Mouse (Mus musculus) limb, embryonic 10.5 days (tissue): ENCODE measurements at regions not wholly inside any gene's neighbourhood (a gene's known extent, or its start where the extent isn't known, plus 50 kb on each side); places are given as distances from the start of the nearest gene placed in this dataset.

ENCODE experiments used
- DNase-seq: peaks from one replicate; pipeline ENCODE4 v3.0.0-alpha.2; 2017; ENCODE audit warnings: low spot score
- H3K27ac ChIP-seq: fragments of 300-500 bp; sonication (generic); 2 replicates; pipeline ENCODE4 v1.5.1; 2016; ENCODE audit warnings: mild to moderate bottlenecking
- H3K27me3 ChIP-seq: fragments of 300-500 bp; sonication (generic); 2 replicates; pipeline ENCODE4 v1.6.1; 2016; ENCODE audit warnings: low read depth, mild to moderate bottlenecking; ENCODE audit not compliant: poor library complexity, severe bottlenecking
- H3K36me3 ChIP-seq: fragments of 300-500 bp; sonication (generic); 2 replicates; pipeline ENCODE4 v1.6.1; 2016; ENCODE audit warnings: mild to moderate bottlenecking, moderate library complexity
- H3K4me1 ChIP-seq: fragments of 300-500 bp; sonication (generic); 2 replicates; pipeline ENCODE4 v1.6.1; 2016
- H3K4me3 ChIP-seq: fragments of 300-500 bp; sonication (generic); 2 replicates; pipeline ENCODE4 v1.5.1; 2016; ENCODE audit warnings: mild to moderate bottlenecking, moderate library complexity
- H3K9me3 ChIP-seq: fragments of 300-500 bp; sonication (generic); replicated peaks from 2 replicates; pipeline ENCODE4 v1.6.1; 2016; ENCODE audit warnings: mild to moderate bottlenecking
- WGBS: fragments of 180-500 bp; shearing (Covaris S2); methylation state at CpG from one replicate; pipeline ENCODE4 v1.1.7; 2016; 5-methylcytosine and 5-hydroxymethylcytosine counted together

DNA sequence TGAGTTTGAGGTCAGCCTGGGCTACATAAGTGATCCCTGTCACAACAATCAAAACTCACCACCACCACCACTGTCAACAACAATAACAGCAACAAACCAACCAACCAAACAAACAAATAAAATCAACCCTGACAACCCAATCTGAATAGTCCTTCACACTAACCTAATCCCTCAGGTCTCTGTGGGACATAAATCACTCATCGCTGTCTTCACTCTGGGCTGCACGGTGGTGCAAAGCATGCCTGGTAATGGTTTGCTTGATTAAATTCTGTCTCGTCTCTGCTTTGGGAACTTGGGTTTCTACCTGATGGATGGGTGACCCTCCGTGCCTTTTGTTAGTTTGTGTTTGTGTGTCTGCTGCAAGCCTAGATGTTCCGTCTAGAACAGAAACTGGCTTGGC lies 100.6 kb downstream of the Slc17a6 start:
- Histone ChIP-seq H3K4me1 (peaks cover 9% of the 10 kb centered on the region), H3K9me3 (no peaks in the 10 kb centered on the region), H3K27ac (no peak overlapping the region), H3K36me3 (no peaks in the 10 kb centered on the region), H3K27me3 (no peaks in the 10 kb centered on the region), H3K4me3 (no peak overlapping the region)
- peak; percentile 32 for DNase-seq
- WGBS = 39% methylated on average over 5 of the region's 5 CpGs

DNA sequence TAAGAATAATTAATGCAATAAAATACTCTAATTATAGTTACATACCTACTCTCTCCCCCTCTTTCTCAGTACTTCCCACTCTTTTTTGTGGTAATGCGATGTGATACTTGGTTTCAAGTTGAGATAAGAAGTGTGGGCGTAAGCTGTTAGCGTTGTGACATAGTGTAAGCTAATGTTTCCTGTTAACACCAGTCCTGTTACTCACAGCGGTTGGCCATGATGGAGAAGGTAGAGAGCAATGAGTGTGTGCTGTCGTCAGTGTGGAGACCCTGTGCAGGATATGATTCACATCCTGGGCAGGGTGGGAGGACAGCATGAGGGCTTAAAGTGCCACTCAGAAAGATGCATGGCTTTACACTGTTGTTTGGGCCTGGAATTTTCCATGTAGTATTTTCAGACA lies 102.1 kb downstream of the Slc17a6 start:
- H3K27me3 ChIP-seq = no peaks in the 10 kb centered on the region
- no peak overlapping the region for H3K4me3 ChIP-seq
- WGBS = 83% methylated on average over 5 of the region's 5 CpGs
- H3K27ac ChIP-seq = no peak overlapping the region
- H3K4me1 ChIP-seq = peaks cover 9% of the 10 kb centered on the region
- no peaks in the 10 kb centered on the region for H3K36me3 ChIP-seq
- no peak for DNase-seq
- H3K9me3 ChIP-seq = no peaks in the 10 kb centered on the region

DNA sequence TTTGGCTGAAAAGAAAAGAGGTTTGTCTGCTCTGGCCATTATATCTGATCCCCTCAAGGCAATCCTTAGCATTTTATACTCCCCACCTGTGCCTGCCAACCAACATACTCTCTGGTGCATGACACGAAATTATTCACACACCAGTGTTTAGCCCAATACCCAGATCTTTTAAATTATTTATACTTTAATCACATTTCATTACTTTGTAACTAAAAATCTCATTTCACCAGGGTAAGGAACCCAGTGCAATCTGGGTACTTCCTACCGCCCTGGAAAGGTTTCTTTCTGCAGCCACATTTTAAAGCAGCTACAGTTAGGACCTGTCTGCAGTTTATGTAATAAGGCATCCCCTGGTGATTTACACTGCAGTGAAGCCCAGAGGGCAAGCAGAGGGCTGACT lies 114.5 kb downstream of the Slc17a6 start:
- H3K4me3 ChIP-seq = no peak overlapping the region
- no peak for DNase-seq
- no peaks in the 10 kb centered on the region for H3K36me3 ChIP-seq
- 0 out of 2 replicates have a peak, but pooled peaks cover 3% of the 10 kb centered on the region for H3K4me1 ChIP-seq
- no peaks in the 10 kb centered on the region for H3K9me3 ChIP-seq
- 63% methylated on average over 2 of the region's 2 CpGs for WGBS
- no peaks in the 10 kb centered on the region for H3K27me3 ChIP-seq
- no peak overlapping the region for H3K27ac ChIP-seq

DNA sequence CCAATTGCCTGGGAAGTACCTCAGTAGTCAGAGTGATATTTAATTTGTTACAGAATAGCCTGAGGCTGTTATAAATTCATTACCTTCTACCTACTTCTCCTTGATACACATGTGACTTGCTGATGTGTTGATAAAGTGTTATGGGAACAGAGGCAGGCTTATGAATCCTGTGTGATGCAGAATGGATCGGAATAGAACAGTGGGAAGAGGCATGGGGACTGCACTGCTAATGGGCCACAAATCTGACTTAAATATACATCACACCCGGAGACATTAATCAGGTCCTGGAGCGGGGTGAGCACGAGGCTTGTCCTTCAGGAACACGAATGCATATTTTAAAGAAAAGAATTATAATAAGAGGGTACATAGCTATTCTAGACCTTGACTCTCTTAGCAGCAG lies 117.8 kb downstream of the Slc17a6 start:
- Histone ChIP-seq H3K27me3 (no peaks in the 10 kb centered on the region), H3K4me3 (no peak overlapping the region), H3K27ac (no peak overlapping the region), H3K9me3 (no peaks in the 10 kb centered on the region), H3K36me3 (no peaks in the 10 kb centered on the region), H3K4me1 (0 out of 2 replicates have a peak, but pooled peaks cover 3% of the 10 kb centered on the region)
- DNase-seq = no peak
- 82% methylated on average over 5 of the region's 5 CpGs for WGBS

DNA sequence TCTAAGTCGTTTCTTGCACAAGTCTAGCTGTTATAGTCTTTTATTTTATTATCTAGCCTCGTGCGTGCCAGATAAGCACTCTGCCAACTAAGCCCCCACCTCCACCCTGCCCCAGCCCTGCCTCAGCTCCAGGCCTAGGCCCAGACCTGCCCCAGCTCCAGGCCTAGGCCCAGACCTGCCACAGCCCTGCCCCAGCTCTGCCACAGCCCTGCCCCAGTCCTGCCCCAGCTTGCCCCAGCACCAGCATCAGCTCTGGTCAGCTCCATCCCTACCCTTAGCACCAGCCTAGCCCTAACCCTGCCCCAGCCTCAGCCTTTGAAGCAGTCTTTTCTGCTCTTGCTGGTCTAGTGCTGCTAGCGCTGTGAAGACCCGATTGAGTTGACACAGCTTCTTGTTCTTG lies 119.1 kb downstream of the Slc17a6 start:
- Histone ChIP-seq H3K9me3 (no peaks in the 10 kb centered on the region), H3K27ac (no peak overlapping the region), H3K36me3 (no peaks in the 10 kb centered on the region), H3K4me1 (0 out of 2 replicates have a peak, but pooled peaks cover 3% of the 10 kb centered on the region), H3K4me3 (no peak overlapping the region), H3K27me3 (no peaks in the 10 kb centered on the region)
- WGBS = 82% methylated on average over 5 of the region's 5 CpGs
- no peak for DNase-seq

DNA sequence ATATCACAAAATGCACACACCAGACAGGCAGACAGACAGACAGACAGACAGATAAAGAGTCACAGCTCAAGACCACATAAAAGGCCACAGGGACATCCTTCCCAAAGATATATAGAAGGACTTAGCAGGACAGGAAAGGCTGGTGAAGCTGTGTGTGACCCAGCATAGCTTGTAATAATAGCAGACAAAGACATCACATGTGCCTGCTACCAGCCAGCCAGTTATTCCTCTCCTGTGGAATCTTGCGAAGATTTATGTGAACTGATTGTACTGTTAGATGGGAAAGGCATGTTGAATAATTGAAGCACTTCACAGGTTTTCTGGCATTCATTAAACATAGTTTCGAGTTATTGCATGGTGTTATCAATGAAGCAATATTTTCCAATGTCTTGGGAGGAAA lies 119.1 kb upstream of the Gas2 start:
- no peak overlapping the region for H3K27ac ChIP-seq
- no peaks in the 10 kb centered on the region for H3K4me1 ChIP-seq
- H3K27me3 ChIP-seq = no peaks in the 10 kb centered on the region
- no peaks in the 10 kb centered on the region for H3K36me3 ChIP-seq
- no peak for DNase-seq
- no peaks in the 10 kb centered on the region for H3K9me3 ChIP-seq
- H3K4me3 ChIP-seq = no peak overlapping the region
- WGBS = 88% methylated on average over 2 of the region's 2 CpGs

DNA sequence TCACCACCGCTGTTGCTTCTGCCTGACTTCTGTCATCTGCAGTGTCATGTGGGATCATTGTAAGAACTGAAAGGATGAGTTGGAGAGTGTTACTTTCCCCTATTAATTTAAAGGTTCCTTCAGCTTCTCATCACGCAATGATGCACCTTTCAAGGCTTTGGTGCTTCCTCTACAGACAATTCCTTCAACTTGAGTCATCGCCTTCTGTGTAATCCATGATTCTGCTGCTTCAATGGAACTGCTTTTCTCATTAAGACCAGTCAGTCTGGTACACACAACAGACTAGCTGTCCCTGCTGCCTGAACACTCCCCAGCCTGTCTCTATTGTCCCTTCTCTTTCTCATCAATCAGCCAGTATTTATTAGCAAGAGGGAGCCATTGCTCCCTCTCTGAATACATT lies 116.2 kb upstream of the Gas2 start:
- 91% methylated on average over 3 of the region's 3 CpGs for WGBS
- Histone ChIP-seq H3K9me3 (no peaks in the 10 kb centered on the region), H3K4me3 (no peak overlapping the region), H3K4me1 (peaks cover 8% of the 10 kb centered on the region; the same call in 1 of the 2 replicates), H3K27me3 (no peaks in the 10 kb centered on the region), H3K27ac (no peak overlapping the region), H3K36me3 (no peaks in the 10 kb centered on the region)
- DNase-seq = no peak

DNA sequence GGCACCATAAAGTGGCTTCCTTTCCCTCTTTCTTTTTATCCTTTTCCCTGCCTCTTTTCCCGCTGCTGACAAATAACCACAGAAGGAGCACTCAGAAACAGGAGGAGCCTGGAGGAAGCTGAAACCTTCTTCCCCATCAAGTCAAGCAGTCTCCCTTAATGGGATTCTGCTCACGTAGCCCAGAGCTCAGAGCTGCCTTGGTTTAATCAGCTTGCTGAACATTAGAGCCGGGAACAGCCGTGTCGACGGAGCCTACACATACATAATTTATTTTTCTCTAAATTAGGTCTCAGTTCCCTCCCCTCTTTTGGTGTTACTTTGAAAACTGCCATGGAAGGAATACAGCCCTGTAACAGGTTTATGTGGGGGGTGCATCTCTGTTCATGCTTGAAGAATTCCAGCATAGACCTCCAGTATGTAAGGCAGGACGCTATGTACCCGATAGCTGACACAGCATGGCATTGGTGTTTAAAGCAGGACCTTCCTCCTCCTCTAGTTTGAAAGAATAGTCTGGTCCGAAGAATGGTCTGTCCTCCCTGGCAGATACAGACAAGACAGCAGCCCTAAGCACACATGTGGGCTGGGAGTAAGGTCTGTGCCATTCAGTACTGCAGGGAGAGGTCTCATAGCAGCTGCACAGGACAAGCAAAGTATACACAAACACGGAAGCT lies 113.0 kb upstream of the Gas2 start:
- H3K4me3 ChIP-seq = no peak overlapping the region
- H3K27ac ChIP-seq = no peak overlapping the region
- no peaks in the 10 kb centered on the region for H3K36me3 ChIP-seq
- no peaks in the 10 kb centered on the region for H3K9me3 ChIP-seq
- peaks cover 8% of the 10 kb centered on the region; the same call in 1 of the 2 replicates for H3K4me1 ChIP-seq
- no peaks in the 10 kb centered on the region for H3K27me3 ChIP-seq
- DNase-seq = no peak
- 59% methylated on average over 10 of the region's 10 CpGs for WGBS

DNA sequence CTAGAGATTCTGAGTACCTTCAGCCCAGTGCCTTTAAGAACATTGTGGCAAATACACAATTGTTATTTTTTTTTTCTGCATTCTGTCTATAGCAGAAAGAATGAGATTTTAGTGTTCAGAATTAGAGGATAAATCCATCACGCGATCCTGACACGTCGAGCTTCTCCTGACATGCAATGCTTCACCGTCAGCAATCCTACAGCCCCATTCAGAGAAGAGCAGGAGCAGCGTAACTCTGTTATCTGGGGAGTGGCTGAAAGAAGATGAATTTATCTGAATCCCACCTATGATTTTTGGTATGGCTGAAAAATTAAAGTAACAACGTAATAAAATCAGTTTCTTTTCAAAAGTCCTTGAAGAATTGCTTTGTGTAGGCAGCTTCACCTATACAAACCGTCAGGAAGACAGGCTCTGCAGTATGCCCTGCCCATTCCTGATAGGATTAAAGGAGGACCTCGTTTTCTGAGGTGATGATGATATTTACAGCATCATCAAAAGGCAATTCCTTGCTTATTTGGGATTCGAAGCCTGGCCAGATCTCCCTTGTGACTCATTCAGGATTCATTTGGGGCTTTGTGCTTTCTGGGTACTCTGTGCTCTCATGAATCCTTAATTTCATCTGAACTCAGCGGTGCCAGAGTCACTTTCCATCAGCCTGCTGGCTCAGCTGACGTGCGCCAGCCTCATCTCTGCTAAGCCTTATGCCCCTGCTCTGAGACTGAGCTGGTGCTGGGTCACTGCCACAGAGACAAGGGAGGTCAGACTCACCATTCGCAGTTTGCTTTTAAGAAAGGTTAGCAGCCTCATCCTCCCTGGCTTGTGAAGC lies 112.3 kb upstream of the Gas2 start:
- no peaks in the 10 kb centered on the region for H3K36me3 ChIP-seq
- WGBS = 70% methylated on average over 14 of the region's 14 CpGs
- H3K4me3 ChIP-seq = no peak overlapping the region
- no peak overlapping the region for H3K27ac ChIP-seq
- no peaks in the 10 kb centered on the region for H3K9me3 ChIP-seq
- peaks cover 8% of the 10 kb centered on the region; the same call in 1 of the 2 replicates for H3K4me1 ChIP-seq
- no peaks in the 10 kb centered on the region for H3K27me3 ChIP-seq
- no peak for DNase-seq

DNA sequence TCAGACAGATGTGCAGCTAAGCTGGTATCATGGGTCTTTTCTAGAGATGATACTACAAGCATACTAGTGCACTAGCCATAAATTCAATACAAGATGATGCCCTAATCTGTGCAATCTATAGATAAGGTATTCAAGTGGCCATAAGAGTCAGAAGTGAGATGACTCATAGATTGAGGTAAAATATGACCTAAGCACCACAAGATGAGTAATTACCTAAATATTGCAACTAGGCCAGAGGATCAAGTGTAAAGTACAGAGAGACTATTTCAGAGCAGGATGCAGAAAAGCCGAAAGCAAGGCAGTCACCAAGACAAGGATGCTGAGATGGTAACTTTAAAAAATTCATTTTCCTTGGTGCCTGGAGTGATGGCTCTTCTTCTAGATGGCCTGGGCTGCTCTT lies 111.5 kb upstream of the Gas2 start:
- peaks cover 8% of the 10 kb centered on the region; the same call in 1 of the 2 replicates for H3K4me1 ChIP-seq
- WGBS = 93% methylated on average over 1 of the region's 1 CpGs
- H3K4me3 ChIP-seq = no peak overlapping the region
- H3K27ac ChIP-seq = no peak overlapping the region
- no peaks in the 10 kb centered on the region for H3K27me3 ChIP-seq
- no peaks in the 10 kb centered on the region for H3K36me3 ChIP-seq
- no peak for DNase-seq
- H3K9me3 ChIP-seq = no peaks in the 10 kb centered on the region

DNA sequence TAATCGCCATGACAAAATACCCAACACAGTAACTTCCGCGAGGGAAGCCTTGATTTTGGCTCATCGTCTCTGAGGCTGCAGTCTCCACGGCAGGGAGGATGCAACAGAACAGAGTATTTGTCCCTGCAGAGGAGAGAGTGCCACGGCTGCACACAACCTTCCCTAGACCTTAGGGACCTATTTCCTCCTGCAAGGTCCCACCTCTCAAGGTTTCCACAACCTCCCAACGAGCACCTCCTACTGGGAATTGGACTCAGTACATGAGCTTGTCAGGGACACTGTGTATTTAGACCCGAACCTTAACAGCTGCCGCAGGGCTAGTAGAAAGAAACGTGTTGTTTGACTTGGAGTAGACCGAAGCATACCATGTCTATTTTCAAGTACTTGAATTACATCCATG lies 108.8 kb upstream of the Gas2 start:
- Histone ChIP-seq H3K4me1 (peaks cover 8% of the 10 kb centered on the region; the same call in 1 of the 2 replicates), H3K27me3 (no peaks in the 10 kb centered on the region), H3K4me3 (no peak overlapping the region), H3K27ac (no peak overlapping the region), H3K36me3 (no peaks in the 10 kb centered on the region), H3K9me3 (no peaks in the 10 kb centered on the region)
- WGBS = 91% methylated on average over 11 of the region's 11 CpGs
- no peak for DNase-seq

DNA sequence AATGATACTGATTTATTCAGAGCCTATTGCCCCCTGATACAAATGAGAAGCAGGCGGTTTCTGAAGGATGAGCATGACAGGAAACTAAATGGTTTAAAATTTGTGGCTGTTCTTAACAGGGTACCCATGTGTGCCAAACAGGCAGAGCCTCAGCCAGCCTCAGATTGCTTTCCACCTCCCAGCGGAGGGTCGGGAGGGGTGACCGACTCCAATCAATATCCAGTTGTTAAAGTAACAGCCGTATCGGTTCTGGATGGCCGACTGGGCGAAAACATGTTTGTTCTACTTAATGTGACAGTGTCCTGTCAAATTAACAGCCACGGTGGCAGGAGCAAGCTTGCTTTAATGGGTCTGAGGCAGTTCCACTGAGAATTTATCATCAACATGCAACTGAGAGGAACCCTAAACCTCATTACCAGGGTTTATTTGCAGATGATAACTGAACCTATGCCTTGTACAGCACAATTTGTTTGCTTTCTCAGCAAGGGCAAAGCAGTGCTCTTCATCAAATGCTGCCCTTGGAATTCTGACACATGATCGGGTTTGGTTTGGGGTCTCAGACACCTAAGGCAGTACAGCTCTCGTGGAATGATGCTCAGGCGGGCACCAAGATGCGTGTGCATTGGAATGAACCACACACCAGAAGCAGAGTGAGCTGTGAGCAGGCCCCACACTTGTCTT lies 107.5 kb upstream of the Gas2 start:
- Histone ChIP-seq H3K4me3 (no peak overlapping the region), H3K27me3 (no peaks in the 10 kb centered on the region), H3K4me1 (no peaks in the 10 kb centered on the region), H3K36me3 (no peaks in the 10 kb centered on the region), H3K9me3 (no peaks in the 10 kb centered on the region), H3K27ac (no peak overlapping the region)
- WGBS = 58% methylated on average over 13 of the region's 13 CpGs
- no peak for DNase-seq

DNA sequence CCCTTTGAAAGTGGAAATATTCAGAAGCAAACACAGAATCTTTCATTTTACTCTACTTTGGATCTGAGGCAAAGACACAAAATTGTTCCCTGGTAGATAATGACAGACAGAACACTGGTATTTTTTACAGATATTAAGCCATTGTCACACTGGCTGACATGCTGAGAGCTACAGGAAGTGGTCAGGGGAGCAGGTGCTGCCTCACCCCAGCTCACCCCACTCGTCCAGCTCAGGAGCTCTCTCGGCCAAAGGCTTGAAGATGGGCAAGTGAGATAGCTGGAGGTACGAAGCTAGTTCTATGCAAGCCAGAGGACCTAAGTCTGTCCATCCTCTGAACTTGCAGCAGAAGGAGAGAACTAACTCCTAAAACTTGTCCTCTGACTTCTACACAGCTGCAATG lies 105.6 kb upstream of the Gas2 start:
- Histone ChIP-seq H3K36me3 (no peaks in the 10 kb centered on the region), H3K9me3 (no peaks in the 10 kb centered on the region), H3K4me1 (no peaks in the 10 kb centered on the region), H3K4me3 (no peak overlapping the region), H3K27ac (no peak overlapping the region), H3K27me3 (no peaks in the 10 kb centered on the region)
- DNase-seq = no peak
- 88% methylated on average over 3 of the region's 3 CpGs for WGBS
